Mouse (Mus musculus): Measurements from ENCODE around the gene Crlf1.
"Not testable (repeated sequence)": the region's sequence is repeated elsewhere in the genome, so short reads cannot be mapped to it uniquely, and the experiment has no call there.

Crlf1 gene

GRCm38 (mm10) chr8:70495001-70495770 lies 2.2 kb downstream of the Crlf1 start:
- no peak for DNase-seq (ENCODE audit: low read depth, low spot score)

GRCm38 (mm10) chr8:70495771-70496062 lies 2.8 kb downstream of the Crlf1 start:
- DNase-seq (ENCODE audit: low read depth, low spot score) = no peak

- no peak for DNase-seq (ENCODE audit: low read depth, low spot score)
These were observed 7.7 kb downstream of the Crlf1 start for GRCm38 (mm10) chr8:70500386-70501301.

GRCm38 (mm10) chr8:70501820-70502529 lies 9.0 kb downstream of the Crlf1 start:
- no peak for DNase-seq (ENCODE audit: low read depth, low spot score)

GRCm38 (mm10) chr8:70502540-70502939 lies 9.6 kb downstream of the Crlf1 start:
- DNase-seq (ENCODE audit: low read depth, low spot score) = no peak

- peak; percentile 76 for DNase-seq (ENCODE audit: low read depth, low spot score)
These were observed 10.2 kb downstream of the Crlf1 start for GRCm38 (mm10) chr8:70503062-70503750.

- peak; percentile 62 for DNase-seq (ENCODE audit: low read depth, low spot score)
These were observed 11.3 kb downstream of the Crlf1 start for GRCm38 (mm10) chr8:70504291-70504716.

GRCm38 (mm10) chr8:70504851-70505250 lies 11.9 kb downstream of the Crlf1 start:
- peak; percentile 85 for DNase-seq (ENCODE audit: low read depth, low spot score)

- no peak for DNase-seq (ENCODE audit: low read depth, low spot score)
These were observed 12.9 kb downstream of the Crlf1 start for GRCm38 (mm10) chr8:70505698-70506327.

GRCm38 (mm10) chr8:70506328-70507026 lies 13.5 kb downstream of the Crlf1 start, which contains the start of gene Rex1bd:
Gene Rex1bd (minus strand): TSS chr8:70506752.
- peak; percentile 94 for DNase-seq (ENCODE audit: low read depth, low spot score)

GRCm38 (mm10) chr8:70507027-70507393 lies 14.1 kb downstream of the Crlf1 start:
- no peak for DNase-seq (ENCODE audit: low read depth, low spot score)

- no peak for DNase-seq (ENCODE audit: low read depth, low spot score)
These were observed 16.5 kb downstream of the Crlf1 start for GRCm38 (mm10) chr8:70509281-70509952.

- DNase-seq (ENCODE audit: low read depth, low spot score) = peak; percentile 99
These were observed 17.4 kb downstream of the Crlf1 start, which contains the start of gene Uba52 for GRCm38 (mm10) chr8:70510228-70510915. Gene Uba52 (minus strand): TSS chr8:70510801.

- not testable (repeated sequence) for DNase-seq (ENCODE audit: low read depth, low spot score)
These were observed 18.2 kb downstream of the Crlf1 start for GRCm38 (mm10) chr8:70511174-70511573.

GRCm38 (mm10) chr8:70511770-70512169 lies 18.8 kb downstream of the Crlf1 start:
- no peak for DNase-seq (ENCODE audit: low read depth, low spot score)

GRCm38 (mm10) chr8:70512253-70512903 lies 19.4 kb downstream of the Crlf1 start:
- no peak for DNase-seq (ENCODE audit: low read depth, low spot score)

- DNase-seq (ENCODE audit: low read depth, low spot score) = no peak
These were observed 20.5 kb downstream of the Crlf1 start for GRCm38 (mm10) chr8:70513441-70513840.

- DNase-seq (ENCODE audit: low read depth, low spot score) = no peak
These were observed 25.1 kb downstream of the Crlf1 start for GRCm38 (mm10) chr8:70517940-70518643.

All from mesoderm, embryonic 11.5 days (tissue).